Mouse (Mus musculus) liver, adult 2 months (tissue): ENCODE data around the gene Insig2. TPM values are rescaled to one million over a fixed set of nuclear protein-coding genes. Genes with fewer than 3 reads are reported as not detected.

Experiments used
- DNase-seq: peaks from one replicate; pipeline ENCODE4 v3.0.0-alpha.2; 2011; ENCODE audit warnings: low read depth, low spot score; ENCODE audit errors: extremely low read depth
- H3K27ac ChIP-seq: fragments of 200-500 bp; replicated peaks from 2 replicates; pipeline ENCODE4 v1.5.1; 2012; ENCODE audit warnings: low read depth, mild to moderate bottlenecking, control low read depth, inconsistent platforms, low read length; ENCODE audit not compliant: insufficient read depth
- H3K27me3 ChIP-seq: fragments of 200-500 bp; 2 replicates; pipeline ENCODE4 v1.6.1; 2012; ENCODE audit warnings: mild to moderate bottlenecking, moderate library complexity, low read length, inconsistent platforms; ENCODE audit not compliant: control insufficient read depth, insufficient read depth
- H3K36me3 ChIP-seq: fragments of 200-500 bp; 2 replicates; pipeline ENCODE4 v1.6.1; 2012; ENCODE audit warnings: low read length, inconsistent platforms; ENCODE audit not compliant: control insufficient read depth, insufficient read depth
- H3K4me1 ChIP-seq: fragments of 200-500 bp; 2 replicates; pipeline ENCODE4 v1.6.1; 2011; ENCODE audit warnings: low read length; ENCODE audit not compliant: control insufficient read depth, insufficient read depth
- H3K4me3 ChIP-seq: fragments of 200-500 bp; 2 replicates; pipeline ENCODE4 v1.5.1; 2011; ENCODE audit warnings: low read depth, mild to moderate bottlenecking, control low read depth, low read length, moderate library complexity; ENCODE audit not compliant: insufficient read depth
- H3K79me2 ChIP-seq: fragments of 200-500 bp; 2 replicates; pipeline ENCODE4 v1.6.1; 2012; ENCODE audit warnings: inconsistent platforms, mild to moderate bottlenecking, low read length, moderate library complexity; ENCODE audit not compliant: control insufficient read depth, insufficient read depth
- H3K9ac ChIP-seq: fragments of 200-500 bp; 2 replicates; pipeline ENCODE4 v1.6.1; 2012; ENCODE audit warnings: low read depth, mild to moderate bottlenecking, control low read depth, inconsistent platforms, low read length
- CTCF ChIP-seq: fragments of 200-500 bp; IDR thresholded peaks from 2 replicates; pipeline ENCODE4 v1.5.1; 2011; ENCODE audit warnings: low read depth, low read length, control low read depth
- POLR2A ChIP-seq: fragments of 200-500 bp; IDR thresholded peaks from 2 replicates; pipeline ENCODE4 v1.6.1; 2011; ENCODE audit warnings: low read length, control low read depth; ENCODE audit not compliant: insufficient read depth; ENCODE audit errors: extremely low read depth
- WGBS: fragments of 180-500 bp; shearing (Covaris S2); methylation state at CpG from one replicate; pipeline ENCODE4 v1.1.7; 2018; 5-methylcytosine and 5-hydroxymethylcytosine counted together
- polyA plus RNA-seq: library from polyadenylated mRNA; depleted of rRNA; stranded (reverse); fragments of >200 nt; gene quantifications from 2 replicates; pipeline ENCODE4 v1.2.3, GENCODE M21; 2012
- total RNA-seq: library from RNA; depleted of rRNA; stranded (reverse); fragments of >200 nt; gene quantifications from 2 replicates; pipeline ENCODE4 v1.2.3, GENCODE M21; 2014

Gene Insig2
- total and polyA plus RNA-seq, 2 experiments = 166 to 228 TPM

GRCm38 (mm10) chr1:121323501-121323900, 8.9 kb downstream of the Insig2 start:
- 16% methylated on average over 4 of the region's 4 CpGs for WGBS
- Histone ChIP-seq H3K79me2 (peaks cover 34% of the 10 kb centered on the region), H3K4me3 (no peak overlapping the region), H3K4me1 (peaks cover 22% of the 10 kb centered on the region), H3K27ac (no peak overlapping the region; the same call in 1 of the 2 replicates), H3K27me3 (no peaks in the 10 kb centered on the region), H3K36me3 (peaks cover 3% of the 10 kb centered on the region; the same call in 1 of the 2 replicates), H3K9ac (no peak overlapping the region)
- DNase-seq = no peak
- no peak for TF ChIP-seq POLR2A
- no peak for TF ChIP-seq CTCF

GRCm38 (mm10) chr1:121314766-121315428, 17.5 kb downstream of the Insig2 start:
- no peak overlapping the region for H3K4me3 ChIP-seq
- H3K27ac ChIP-seq = no peak overlapping the region
- peaks cover 60% of the 10 kb centered on the region for H3K36me3 ChIP-seq
- H3K4me1 ChIP-seq = 0 out of 2 replicates have a peak, but pooled peaks cover 2% of the 10 kb centered on the region
- no peaks in the 10 kb centered on the region for H3K27me3 ChIP-seq
- peaks cover 12% of the 10 kb centered on the region for H3K79me2 ChIP-seq
- WGBS = 65% methylated on average over 3 of the region's 3 CpGs
- no peak for DNase-seq
- no peak overlapping the region for H3K9ac ChIP-seq
- no peak for TF ChIP-seq POLR2A
- no peak for TF ChIP-seq CTCF

- DNase-seq = no peak
- WGBS = 88% methylated on average over 1 of the region's 1 CpGs
- H3K79me2 ChIP-seq = peaks cover 7% of the 10 kb centered on the region; the same call in 1 of the 2 replicates
- H3K4me3 ChIP-seq = no peak overlapping the region
- no peaks in the 10 kb centered on the region for H3K27me3 ChIP-seq
- peaks cover 57% of the 10 kb centered on the region for H3K36me3 ChIP-seq
- H3K9ac ChIP-seq = no peak overlapping the region
- TF ChIP-seq POLR2A (no peak), CTCF (no peak)
- no peak overlapping the region for H3K27ac ChIP-seq
- H3K4me1 ChIP-seq = 0 out of 2 replicates have a peak, but pooled peaks cover 2% of the 10 kb centered on the region
Observed at GRCm38 (mm10) chr1:121313181-121313580, 19.2 kb downstream of the Insig2 start.

- 96% methylated on average over 4 of the region's 4 CpGs for WGBS
- H3K9ac ChIP-seq = no peak overlapping the region
- H3K27me3 ChIP-seq = no peaks in the 10 kb centered on the region
- no peak overlapping the region for H3K27ac ChIP-seq
- H3K36me3 ChIP-seq = peaks cover 54% of the 10 kb centered on the region
- H3K4me1 ChIP-seq = 0 out of 2 replicates have a peak, but pooled peaks cover 2% of the 10 kb centered on the region
- H3K4me3 ChIP-seq = no peak overlapping the region
- no peak for TF ChIP-seq POLR2A
- TF ChIP-seq CTCF = no peak
- DNase-seq = no peak
- peaks cover 7% of the 10 kb centered on the region; the same call in 1 of the 2 replicates for H3K79me2 ChIP-seq
Observed at GRCm38 (mm10) chr1:121312326-121312725, 20.1 kb downstream of the Insig2 start.

- DNase-seq = no peak
- Histone ChIP-seq H3K27ac (no peak overlapping the region), H3K36me3 (peaks cover 5% of the 10 kb centered on the region), H3K4me3 (no peak overlapping the region), H3K4me1 (no peaks in the 10 kb centered on the region), H3K27me3 (no peaks in the 10 kb centered on the region), H3K9ac (no peak overlapping the region), H3K79me2 (no peaks in the 10 kb centered on the region)
- no peak for TF ChIP-seq CTCF
- TF ChIP-seq POLR2A = no peak
- 98% methylated on average over 5 of the region's 5 CpGs for WGBS
Observed at GRCm38 (mm10) chr1:121296717-121297255, 35.6 kb downstream of the Insig2 start.

GRCm38 (mm10) chr1:121293571-121293970, 38.8 kb downstream of the Insig2 start:
- WGBS = 79% methylated on average over 3 of the region's 3 CpGs

More at GRCm38 (mm10) chr1:121293571-121293970, 38.8 kb downstream of the Insig2 start:
- peaks cover 4% of the 10 kb centered on the region for H3K36me3 ChIP-seq
- no peak overlapping the region for H3K27ac ChIP-seq
- no peak for DNase-seq
- H3K4me1 ChIP-seq = no peaks in the 10 kb centered on the region
- H3K27me3 ChIP-seq = no peaks in the 10 kb centered on the region
- no peaks in the 10 kb centered on the region for H3K79me2 ChIP-seq
- no peak overlapping the region for H3K9ac ChIP-seq
- no peak overlapping the region for H3K4me3 ChIP-seq
- TF ChIP-seq CTCF = no peak
- no peak for TF ChIP-seq POLR2A
